In genomic region chr4:141506352-141506751, GRCm38 (mm10) we compare ENCODE assay signal across 8 mouse cellular contexts. TPM values are rescaled to one million over a fixed set of nuclear protein-coding genes. Genes with fewer than 3 reads are reported as not detected.
A peak's percentile ranks its signal among the peaks of the same experiment; 100 is the strongest.
DNase-seq lines count a peak whose midpoint lies in the region; ATAC-seq and TF ChIP-seq lines count a peak whose summit lies in the region.

No protein-coding gene starts in this region.

- no peaks in the 10 kb centered on the region; the same call in 1 of the 2 replicates for H3K36me3 ChIP-seq in embryonic facial prominence, embryonic 12.5 days
- H3K36me3 ChIP-seq in kidney, adult 2 months (ENCODE audit: control insufficient read depth, insufficient read depth, low read length), result no peaks in the 10 kb centered on the region
- H3K36me3 ChIP-seq in limb, embryonic 13.5 days, result peaks cover 4% of the 10 kb centered on the region; the same call in 1 of the 2 replicates
- H3K36me3 ChIP-seq in splenic B cell, adult 2 months (ENCODE audit: control insufficient read depth, insufficient read depth, low read length, poor library complexity, severe bottlenecking), result no peaks in the 10 kb centered on the region

- no peaks in the 10 kb centered on the region for H3K9me3 ChIP-seq in embryonic facial prominence, embryonic 12.5 days
- H3K9me3 ChIP-seq in limb, embryonic 13.5 days, result no peaks in the 10 kb centered on the region

- no peak overlapping the region for H3K4me2 ChIP-seq in embryonic facial prominence, embryonic 12.5 days (replicated peaks)
- H3K4me2 ChIP-seq in limb, embryonic 13.5 days (replicated peaks), result peak overlapping the region; percentile 25; the same call in 1 of the 2 replicates

- TF ChIP-seq POLR2A in kidney, adult 2 months (IDR thresholded peaks at IDR 0.05; ENCODE audit: low read depth, low read length), result no peak

- peak; percentile 7 for DNase-seq in embryo, embryonic 11.5 days (ENCODE audit: low read depth, low spot score)
- DNase-seq in embryo, embryonic 10 days (ENCODE audit: low spot score), result no peak
- peak; percentile 86 to 91 for DNase-seq in heart, adult 18-20 months
- DNase-seq in kidney, adult 2 months, result peak; percentile 98
- peak; percentile 65 to 82 for DNase-seq in monocyte, adult 2 months (ENCODE audit: low read depth in 1 of 2, low spot score in 2 of 2)
- DNase-seq in splenic B cell, adult 2 months (ENCODE audit: low read depth, low spot score), result peak; percentile 29

- H3K4me1 ChIP-seq in embryonic facial prominence, embryonic 12.5 days, result peaks cover 12% of the 10 kb centered on the region
- peaks cover 20% of the 10 kb centered on the region for H3K4me1 ChIP-seq in kidney, adult 2 months (ENCODE audit: control insufficient read depth, insufficient read depth, low read length)
- H3K4me1 ChIP-seq in limb, embryonic 13.5 days, result peaks cover 29% of the 10 kb centered on the region

- no peak overlapping the region for H3K4me3 ChIP-seq in embryonic facial prominence, embryonic 12.5 days
- no peak overlapping the region for H3K4me3 ChIP-seq in kidney, adult 2 months (ENCODE audit: insufficient read depth, low read depth, low read length)
- H3K4me3 ChIP-seq in limb, embryonic 13.5 days, result no peak overlapping the region

- no peaks in the 10 kb centered on the region for H3K27me3 ChIP-seq in embryonic facial prominence, embryonic 12.5 days
- no peaks in the 10 kb centered on the region for H3K27me3 ChIP-seq in kidney, adult 2 months (replicated peaks; ENCODE audit: control insufficient read depth, insufficient read depth, low read length)
- no peaks in the 10 kb centered on the region for H3K27me3 ChIP-seq in limb, embryonic 13.5 days
- no peaks in the 10 kb centered on the region for H3K27me3 ChIP-seq in splenic B cell, adult 2 months (ENCODE audit: control insufficient read depth, insufficient read depth, low read length, poor library complexity, severe bottlenecking)

- no peak overlapping the region for H3K9ac ChIP-seq in embryonic facial prominence, embryonic 12.5 days
- H3K9ac ChIP-seq in limb, embryonic 13.5 days, result peak overlapping the region; percentile 45; the same call in 1 of the 2 replicates

- ATAC-seq in embryonic facial prominence, embryonic 12.5 days (ENCODE audit: insufficient number of reproducible peaks, insufficient read depth, low FRiP score, low TSS enrichment), result no peak
- peak; percentile 39; the same call in 1 of the 2 replicates for ATAC-seq in limb, embryonic 13.5 days (ENCODE audit: low FRiP score, low read depth)

- WGBS in embryonic facial prominence, embryonic 12.5 days, result 70% methylated on average over 10 of the region's 10 CpGs
- WGBS in kidney, adult 2 months, result 1% methylated on average over 10 of the region's 10 CpGs
- 64% methylated on average over 10 of the region's 10 CpGs for WGBS in limb, embryonic 13.5 days

- no peak; the same call in 1 of the 2 replicates for TF ChIP-seq CTCF in kidney, adult 2 months (conservative IDR thresholded peaks at IDR 0.05; ENCODE audit: insufficient read depth, insufficient read length, low read depth, low read length)

- H3K27ac ChIP-seq in embryonic facial prominence, embryonic 12.5 days, result peak overlapping the region; percentile 78
- peak overlapping the region; percentile 83 for H3K27ac ChIP-seq in kidney, adult 2 months (ENCODE audit: insufficient read depth, low read depth, low read length)
- peak overlapping the region; percentile 79 for H3K27ac ChIP-seq in limb, embryonic 13.5 days

RNA-seq across cellular contexts. Expression of gene Spen, which starts 32.0 kb away (rescaled TPM):
- 15.0 and 15.9 TPM in 2 replicates for polyA plus RNA-seq in embryonic facial prominence, embryonic 12.5 days (2016; fragmentation: Nextera tagmentation; extraction: Ambion mirVana)
- total RNA-seq in heart, adult 18-20 months (2021), result 10 to 100 TPM; 27.0 to 28.6 TPM
- 15.9 and 19.6 TPM in 2 replicates for polyA plus RNA-seq in kidney, adult 2 months (2012; rRNA removed)
- 10.8 and 11.5 TPM in 2 replicates for polyA plus RNA-seq in limb, embryonic 13.5 days (2015; fragmentation: Nextera tagmentation; extraction: Ambion mirVana)
